Mouse (Mus musculus) embryonic fibroblast, embryonic 13.5 days (primary cell): ENCODE data around the gene Gm18336. TPM values are rescaled to one million over a fixed set of nuclear protein-coding genes. Genes with fewer than 3 reads are reported as not detected.
"Not testable (repeated sequence)": the region's sequence is repeated elsewhere in the genome, so short reads cannot be mapped to it uniquely, and the experiment has no call there.

Experiments
- H3K27ac ChIP-seq: 2 replicates; pipeline ENCODE4 v1.5.1; 2012; ENCODE audit warnings: low read length, control low read depth, inconsistent platforms; ENCODE audit not compliant: insufficient read depth
- H3K4me1 ChIP-seq: 2 replicates; pipeline ENCODE4 v1.6.1; 2011; ENCODE audit warnings: low read length; ENCODE audit not compliant: control insufficient read depth, insufficient read depth
- H3K4me3 ChIP-seq: 2 replicates; pipeline ENCODE4 v1.5.1; 2011; ENCODE audit warnings: mild to moderate bottlenecking, control low read depth, low read length; ENCODE audit not compliant: insufficient read depth
- CTCF ChIP-seq: IDR thresholded peaks from 2 replicates; pipeline ENCODE4 v1.5.1; 2011; ENCODE audit warnings: mild to moderate bottlenecking, control low read depth, low read length, moderate library complexity, borderline replicate concordance; ENCODE audit not compliant: insufficient read depth
- POLR2A ChIP-seq: IDR thresholded peaks from 2 replicates; pipeline ENCODE4 v1.6.1; 2011; ENCODE audit warnings: low read depth, mild to moderate bottlenecking, control low read depth, low read length, moderate library complexity
- polyA plus RNA-seq: library from polyadenylated mRNA; stranded (reverse); fragments of >200 nt; gene quantifications from 2 replicates; pipeline ENCODE4 v1.2.4, GENCODE M21; 2011; ENCODE audit warnings: low read depth; ENCODE audit not compliant: missing spikeins, insufficient read length

Gm18336 gene
- polyA plus RNA-seq: not detected in 2 replicates

GRCm38 (mm10) chrX:73398636-73399035 is at the start of gene Gm18336:
Gm18336 (minus strand) TSS chrX:73398736.
- H3K27ac ChIP-seq, H3K4me1 ChIP-seq, H3K4me3 ChIP-seq: not testable (repeated sequence)

- no peak overlapping the region for H3K4me3 ChIP-seq
- H3K4me1 ChIP-seq: peaks cover 2% of the 10 kb centered on the region; the same call in 1 of the 2 replicates
- H3K27ac ChIP-seq: peak overlapping the region; percentile 61
- TF ChIP-seq CTCF (no peak), POLR2A (no peak)
Observed at GRCm38 (mm10) chrX:73441428-73441827, 42.9 kb upstream of the Gm18336 start.

- Histone ChIP-seq H3K27ac (no peak within 1 kb of the TSS), H3K4me3 (no peak within 1 kb of the TSS), H3K4me1 (no peaks in the 10 kb centered on the region)
- TF ChIP-seq CTCF (no peak), POLR2A (no peak)
Observed at GRCm38 (mm10) chrX:73435252-73435651, 36.7 kb upstream of the Gm18336 start, which contains the start of gene Trex2. Trex2 (minus strand) TSS chrX:73435344.

DNA sequence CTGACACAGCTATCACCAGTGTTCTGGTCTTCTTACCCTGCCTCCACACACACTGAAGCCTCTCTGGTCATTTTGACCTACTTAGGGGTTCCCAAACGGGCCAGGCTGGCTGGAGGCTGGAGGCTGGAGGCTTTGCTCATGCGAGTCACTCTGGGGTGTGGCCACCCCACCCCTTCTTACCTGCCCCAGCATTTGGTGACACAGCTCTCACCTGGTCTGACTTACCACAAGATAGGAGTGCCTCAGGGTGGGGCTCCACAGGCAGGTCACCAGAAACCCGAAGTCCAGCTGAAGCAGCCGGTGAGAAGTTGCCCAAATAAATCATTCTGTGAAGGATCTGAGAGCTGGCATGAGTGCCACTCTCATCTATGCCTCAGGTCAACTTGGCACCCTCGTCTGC is 34.3 kb upstream of the Gm18336 start:
- TF ChIP-seq POLR2A (no peak), CTCF (no peak)

DNA sequence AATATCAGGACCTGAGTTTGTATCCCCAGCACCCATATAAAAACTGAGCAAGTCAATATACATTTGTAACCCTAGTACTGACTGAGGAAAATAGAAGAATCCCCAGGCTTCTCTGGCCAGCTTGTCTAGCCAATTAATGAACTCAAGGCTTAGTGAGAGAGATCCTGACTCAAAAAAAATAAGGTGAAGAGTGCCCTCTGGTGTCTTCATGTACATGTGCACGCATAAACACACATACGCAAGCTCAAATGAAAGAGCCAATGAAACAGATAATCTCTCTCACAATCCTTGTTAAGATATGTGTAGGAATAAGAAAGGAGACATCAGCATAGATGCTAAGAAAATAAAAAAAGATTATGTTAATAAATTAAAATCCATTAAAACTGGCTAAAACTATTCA is 31.5 kb upstream of the Gm18336 start:
- Histone ChIP-seq H3K4me3 (no peak overlapping the region), H3K4me1 (no peaks in the 10 kb centered on the region), H3K27ac (no peak overlapping the region)
- no peak for TF ChIP-seq CTCF
- TF ChIP-seq POLR2A: no peak

More for the DNA sequence above, 34.3 kb upstream of the Gm18336 start:
- Histone ChIP-seq H3K4me1 (no peaks in the 10 kb centered on the region), H3K27ac (no peak overlapping the region), H3K4me3 (no peak overlapping the region)

DNA sequence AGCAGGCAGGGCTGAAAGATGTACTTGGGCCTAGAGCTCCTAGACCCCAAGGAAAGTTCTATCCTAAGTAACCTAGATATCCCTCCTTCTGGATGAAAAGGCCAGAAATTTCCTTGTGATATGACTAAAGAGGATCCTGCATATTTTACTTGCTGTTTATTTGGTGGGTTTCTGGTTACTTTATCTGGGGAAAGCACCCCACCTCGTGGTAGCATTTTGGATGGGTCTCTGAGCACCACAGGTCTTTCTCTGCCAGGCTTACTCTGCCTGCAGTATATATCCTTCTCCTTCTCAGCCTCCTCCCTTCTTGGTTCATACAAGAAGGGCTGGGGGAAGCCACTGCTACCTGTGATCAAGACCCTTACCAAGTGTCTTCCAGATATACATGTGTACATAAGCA is 14.2 kb upstream of the Gm18336 start:
- Histone ChIP-seq H3K4me3 (no peak overlapping the region), H3K27ac (no peak overlapping the region), H3K4me1 (no peaks in the 10 kb centered on the region)
- no peak for TF ChIP-seq CTCF
- no peak for TF ChIP-seq POLR2A

- H3K4me3 ChIP-seq: no peak within 1 kb of the TSS
- TF ChIP-seq CTCF (no peak), POLR2A (no peak)
- H3K4me1 ChIP-seq: no peaks in the 10 kb centered on the region
- H3K27ac ChIP-seq: no peak within 1 kb of the TSS
Observed at GRCm38 (mm10) chrX:73410880-73411517, 12.5 kb upstream of the Gm18336 start, which contains the start of gene Zfp92. Zfp92 (plus strand) TSS chrX:73411096.

GRCm38 (mm10) chrX:73401616-73402015 is 3.1 kb upstream of the Gm18336 start:
- Histone ChIP-seq H3K4me1 (no peaks in the 10 kb centered on the region), H3K27ac (no peak overlapping the region), H3K4me3 (no peak overlapping the region)
- TF ChIP-seq CTCF (no peak), POLR2A (no peak)

- TF ChIP-seq CTCF (no peak), POLR2A (no peak)
Observed at GRCm38 (mm10) chrX:73400951-73401350, 2.4 kb upstream of the Gm18336 start.

GRCm38 (mm10) chrX:73396446-73396845 is 2.1 kb downstream of the Gm18336 start:
- Histone ChIP-seq H3K4me1 (no peaks in the 10 kb centered on the region), H3K27ac (no peak overlapping the region), H3K4me3 (no peak overlapping the region)
- no peak for TF ChIP-seq CTCF
- TF ChIP-seq POLR2A: no peak

More at GRCm38 (mm10) chrX:73400951-73401350, 2.4 kb upstream of the Gm18336 start:
- Histone ChIP-seq H3K4me1 (no peaks in the 10 kb centered on the region), H3K27ac (no peak overlapping the region), H3K4me3 (no peak overlapping the region)

DNA sequence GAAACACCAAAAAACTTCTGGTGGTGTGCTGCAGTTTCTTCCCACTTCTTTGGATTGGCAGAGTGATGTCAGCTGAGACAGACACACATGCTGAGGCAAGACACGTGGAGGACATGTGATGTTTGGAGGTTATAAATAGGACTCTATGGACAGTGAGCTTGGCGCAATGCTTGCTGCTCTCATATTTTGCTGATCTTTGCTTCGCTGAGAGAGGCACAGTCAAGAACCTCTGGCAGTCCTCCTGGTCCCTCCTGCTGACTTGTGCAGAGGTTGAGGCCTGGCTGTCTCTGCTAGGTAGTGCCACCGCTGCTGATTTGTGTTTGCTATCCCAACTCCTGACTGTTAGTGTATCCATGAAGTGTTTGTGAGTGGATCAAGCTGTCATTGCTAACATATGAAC is 7.1 kb downstream of the Gm18336 start:
- Histone ChIP-seq H3K4me1 (no peaks in the 10 kb centered on the region), H3K27ac (no peak overlapping the region), H3K4me3 (no peak overlapping the region)
- TF ChIP-seq POLR2A: no peak
- TF ChIP-seq CTCF: no peak
